Mouse (Mus musculus) common myeloid progenitor, adult 5-6 weeks (primary cell): ENCODE data around the gene Pdia2. TPM values are rescaled to one million over a fixed set of nuclear protein-coding genes. Genes with fewer than 3 reads are reported as not detected.

Source experiments
- ATAC-seq: replicated peaks from 2 replicates; pipeline ENCODE4 v1.8.0; 2016; ENCODE audit warnings: low read depth, mild to moderate bottlenecking, moderate TSS enrichment, inconsistent platforms; ENCODE audit not compliant: poor library complexity, severe bottlenecking
- total RNA-seq: library from RNA; stranded (forward); fragments of 200-1000, 187-1606 nt; gene quantifications from 2 replicates; pipeline ENCODE4 v1.2.3, GENCODE M21; 2017

Pdia2 gene
- total RNA-seq, result 3.9 and 5.7 TPM in 2 replicates

DNA sequence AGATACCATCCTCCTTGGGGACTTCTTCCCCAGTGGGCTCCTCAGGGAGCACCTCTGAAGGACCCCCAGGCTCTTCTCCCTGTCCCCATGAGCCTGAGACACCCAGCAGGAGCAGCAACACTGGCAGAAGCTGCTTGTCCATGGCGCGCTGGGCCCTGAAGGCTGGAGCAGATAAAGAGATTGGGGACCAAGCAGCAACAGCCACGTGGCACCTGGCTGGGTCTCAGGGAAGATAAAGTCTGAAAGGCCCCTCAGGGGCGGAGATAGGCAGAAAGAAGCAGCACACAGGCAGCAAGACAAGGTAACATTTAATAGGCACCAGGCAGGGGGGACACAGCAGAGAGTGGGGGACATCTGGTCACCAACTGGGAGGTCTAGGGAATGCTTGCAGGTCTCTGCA is at the start of gene Pdia2:
Gene Pdia2, minus strand, starts transcription at position 196 of the 400 bp plus-strand sequence.
- ATAC-seq, result no peak

DNA sequence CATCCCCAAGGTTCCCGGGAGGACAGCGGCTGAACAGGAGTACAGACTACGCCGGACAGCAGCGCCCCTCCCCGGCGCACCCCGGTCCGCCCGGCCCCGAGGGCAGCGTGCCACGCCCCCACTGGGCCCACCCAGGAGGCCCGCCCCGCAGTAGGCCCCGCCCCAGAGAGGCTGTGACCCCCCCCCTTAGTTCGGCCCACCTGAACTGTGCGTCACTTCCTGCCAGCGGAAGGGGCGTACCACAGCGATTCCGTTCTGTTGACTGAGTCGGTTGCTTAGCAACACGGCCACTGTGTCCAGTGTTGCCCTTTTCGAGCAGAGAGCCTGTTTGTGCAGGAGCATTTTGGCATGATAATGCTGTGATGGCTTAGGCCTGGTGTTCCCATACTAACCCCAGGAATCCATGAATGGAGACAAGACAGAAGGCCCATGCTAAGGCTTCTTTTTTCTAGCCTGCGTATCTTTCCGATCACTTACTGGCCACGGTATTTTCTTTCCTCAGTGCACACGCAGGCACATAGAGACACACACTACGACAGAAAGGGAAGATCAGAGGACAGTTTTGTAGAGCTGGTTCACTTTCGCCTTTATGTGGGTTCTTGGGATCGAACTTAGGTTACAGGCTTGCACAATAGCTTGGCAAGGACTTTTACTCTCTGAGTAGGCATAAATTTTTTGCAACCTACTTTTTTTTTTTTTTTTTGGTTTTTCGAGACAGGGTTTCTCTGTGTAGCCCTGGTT is 45.4 kb upstream of the Pdia2 start, which contains the start of gene Fam234a:
Gene Fam234a, minus strand, starts transcription at position 142 of the 741 bp plus-strand sequence.
- peak; percentile 84 for ATAC-seq

- peak; percentile 55 for ATAC-seq
Measured at GRCm38 (mm10) chr17:26243471-26244100, 44.7 kb upstream of the Pdia2 start.

DNA sequence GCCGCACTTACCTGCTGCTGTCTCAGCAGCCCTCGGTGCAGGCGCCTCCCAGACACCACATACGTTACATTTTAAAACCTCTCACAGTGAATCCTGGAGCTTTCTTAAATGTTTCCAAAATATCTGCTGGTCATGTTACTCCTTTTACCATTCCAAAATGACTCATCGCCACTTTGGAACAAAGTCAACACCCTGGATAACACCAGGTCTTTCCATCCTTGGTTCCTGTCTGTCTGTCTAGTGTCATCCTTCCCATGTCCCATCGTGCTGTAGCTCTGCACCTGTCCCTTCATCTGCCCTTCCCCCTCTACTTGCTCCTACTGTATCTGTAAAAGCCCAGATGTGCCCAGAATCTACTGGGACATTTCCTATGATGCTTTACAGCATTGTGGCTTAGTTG is 42.1 kb upstream of the Pdia2 start:
- no peak for ATAC-seq

- no peak for ATAC-seq
Measured at GRCm38 (mm10) chr17:26240120-26240790, 41.4 kb upstream of the Pdia2 start.

DNA sequence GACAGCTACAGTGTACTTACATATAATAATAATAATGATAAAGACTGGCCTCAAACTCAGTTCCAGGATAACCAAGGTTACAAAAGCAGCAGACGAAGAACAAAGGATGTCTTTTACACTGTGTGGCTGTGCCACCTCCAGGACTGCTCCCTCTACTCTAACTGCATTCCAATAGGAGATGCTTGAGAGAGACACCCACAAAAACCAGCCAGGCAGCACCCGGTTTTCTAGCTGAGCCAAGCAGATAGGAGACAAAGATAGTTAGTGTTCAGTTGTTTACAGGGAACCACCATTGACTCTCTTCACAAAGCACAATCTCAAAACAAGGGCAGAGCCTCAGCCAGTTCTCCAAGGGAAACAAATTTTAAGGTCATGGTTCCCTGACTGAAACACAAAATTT is 40.7 kb upstream of the Pdia2 start:
- ATAC-seq, result no peak

- ATAC-seq, result peak; percentile 17; the same call in 1 of the 2 replicates
Measured at GRCm38 (mm10) chr17:26237667-26238066, 38.8 kb upstream of the Pdia2 start.

DNA sequence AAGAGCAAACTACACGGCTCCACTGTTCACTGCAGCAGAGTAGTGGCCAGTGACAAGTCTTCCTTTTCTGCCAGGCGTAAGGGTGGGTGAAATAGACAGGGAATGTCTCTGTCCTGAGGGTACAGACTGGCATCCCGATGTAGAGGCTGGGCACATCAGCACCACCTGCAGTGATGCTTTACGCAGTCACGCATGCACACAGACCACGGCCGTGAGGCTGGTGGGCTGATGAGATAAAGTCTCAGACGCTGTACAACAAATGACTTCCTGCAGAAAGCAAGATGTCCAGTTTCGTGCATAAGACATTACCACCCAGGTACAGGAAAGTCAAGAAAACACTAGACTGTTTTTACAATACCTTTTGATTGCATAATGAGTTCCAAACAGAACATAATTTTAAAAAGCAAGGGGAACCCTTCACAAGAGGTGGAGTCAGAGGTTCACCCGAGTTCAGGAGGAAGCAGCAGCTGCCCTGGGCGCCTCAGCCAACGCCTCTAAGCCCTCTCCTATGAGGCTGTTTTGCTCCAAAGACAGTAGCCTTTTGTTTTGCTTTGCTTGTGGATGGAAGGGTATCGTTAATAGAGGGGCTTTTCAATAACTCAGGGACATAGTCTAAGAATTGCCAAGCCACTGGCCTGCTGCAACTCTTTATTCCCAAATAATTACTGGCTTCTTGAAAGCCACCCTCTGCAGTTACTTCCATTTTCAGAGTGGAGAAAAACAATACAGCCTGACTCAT is 36.4 kb upstream of the Pdia2 start:
- peak; percentile 34; the same call in 1 of the 2 replicates for ATAC-seq

DNA sequence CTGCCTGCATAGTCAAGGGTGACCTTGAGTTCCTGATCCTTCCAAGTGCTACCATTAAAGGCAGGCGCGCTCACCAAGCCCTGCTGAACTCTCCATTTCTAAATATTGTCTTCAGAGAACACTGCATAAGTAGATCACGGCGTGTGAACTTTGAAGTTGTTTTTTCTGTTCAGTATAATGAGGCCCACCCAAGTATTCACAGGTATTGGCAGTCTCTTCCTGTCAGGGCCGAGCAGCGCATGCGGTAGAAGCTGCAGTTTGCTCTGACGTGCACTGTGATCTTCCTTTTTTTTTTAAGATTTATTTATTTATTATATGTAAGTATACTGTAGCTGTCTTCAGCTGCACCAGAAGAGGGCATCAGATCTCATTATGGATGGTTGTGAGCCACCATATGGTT is 35.5 kb upstream of the Pdia2 start:
- ATAC-seq, result no peak

GRCm38 (mm10) chr17:26232863-26233262 is 34.0 kb upstream of the Pdia2 start:
- no peak for ATAC-seq

GRCm38 (mm10) chr17:26231156-26231555 is 32.3 kb upstream of the Pdia2 start:
- no peak for ATAC-seq

DNA sequence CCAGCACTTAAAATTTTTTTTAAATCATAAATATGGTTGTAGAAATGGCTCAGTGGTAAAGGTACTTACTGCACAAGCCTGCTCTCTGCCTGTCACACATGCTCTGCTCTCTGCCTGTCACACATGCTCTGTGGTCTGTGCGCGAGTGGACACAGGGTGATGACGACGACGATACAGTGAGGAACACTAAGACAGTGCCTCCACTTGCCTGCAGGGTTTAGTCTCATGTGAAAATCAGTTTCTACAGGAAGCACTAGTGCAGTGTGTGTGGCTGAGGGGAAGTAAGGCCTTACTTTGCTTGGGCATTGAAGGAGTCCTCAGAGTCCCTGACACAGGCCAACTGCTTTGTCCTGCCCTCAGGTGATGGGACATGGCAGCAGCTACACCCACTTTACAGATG is 30.9 kb upstream of the Pdia2 start:
- ATAC-seq, result peak; percentile 63; the same call in 1 of the 2 replicates

- no peak for ATAC-seq
Measured at GRCm38 (mm10) chr17:26225150-26225549, 26.3 kb upstream of the Pdia2 start.

GRCm38 (mm10) chr17:26221508-26221907 is 22.6 kb upstream of the Pdia2 start:
- ATAC-seq, result no peak

DNA sequence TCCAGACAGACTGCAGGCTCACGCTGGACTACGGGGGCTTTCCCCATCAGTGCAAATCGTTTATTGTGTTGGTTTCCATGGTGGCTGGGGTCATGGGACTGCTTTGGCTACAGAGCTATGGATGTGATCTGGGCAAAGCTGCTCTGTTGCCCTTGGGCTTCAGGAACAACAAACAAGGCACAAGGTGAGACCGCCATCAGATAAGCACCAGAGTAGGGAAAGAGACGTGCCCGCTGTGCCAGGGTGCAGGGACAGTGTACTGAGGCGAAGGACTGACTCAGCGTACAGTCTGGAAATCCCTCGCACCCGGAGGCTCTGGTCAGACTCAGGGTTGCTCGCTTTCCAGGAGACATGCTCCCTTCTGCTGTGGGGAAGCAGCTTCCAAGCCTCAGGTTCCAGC is 13.8 kb upstream of the Pdia2 start:
- no peak for ATAC-seq

DNA sequence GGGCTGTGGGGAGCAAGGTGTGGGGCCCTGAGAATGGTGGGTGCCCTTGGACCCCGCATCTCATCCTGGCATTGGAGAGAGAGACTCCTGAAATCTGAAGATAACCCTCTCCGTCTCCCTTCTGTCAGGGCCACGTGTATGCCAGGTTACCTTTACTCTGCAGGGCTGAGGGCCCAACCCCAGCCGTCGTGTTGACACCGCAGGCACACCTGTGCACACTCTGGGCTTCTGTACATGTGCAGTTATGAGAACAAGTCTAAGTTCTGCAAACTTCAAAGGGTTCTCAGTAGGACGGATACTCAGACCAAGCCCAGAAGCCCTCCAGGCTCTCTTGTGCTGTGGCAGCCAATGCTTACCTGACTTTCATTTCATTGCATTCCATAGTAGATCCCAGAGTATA is 13.4 kb upstream of the Pdia2 start:
- ATAC-seq, result no peak

GRCm38 (mm10) chr17:26207686-26208085 is 8.8 kb upstream of the Pdia2 start, which contains the start of gene Arhgdig:
TSS of gene Arhgdig (minus strand) at chr17:26207786.
- no peak for ATAC-seq

DNA sequence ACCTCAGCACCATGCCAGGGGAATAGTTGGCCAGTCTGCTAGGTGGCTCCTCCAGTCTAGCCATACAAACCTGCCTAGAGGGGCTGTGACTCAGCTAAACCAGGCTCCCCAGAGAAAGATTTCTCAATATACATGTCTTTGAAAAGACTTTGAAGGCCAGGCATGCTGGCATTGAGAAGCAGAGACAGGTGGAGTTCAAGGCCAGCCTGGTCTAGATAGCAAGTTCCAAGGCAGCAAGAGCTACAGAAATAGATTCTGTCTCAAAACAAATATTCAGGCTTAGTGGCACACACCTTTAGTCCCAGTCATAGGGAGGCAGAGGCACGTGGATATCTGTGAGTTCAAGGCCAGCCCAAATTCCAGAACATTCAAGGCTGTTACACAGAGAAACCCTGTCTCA is 7.5 kb upstream of the Pdia2 start:
- ATAC-seq, result no peak

GRCm38 (mm10) chr17:26204766-26205165 is 5.9 kb upstream of the Pdia2 start:
- ATAC-seq, result no peak

DNA sequence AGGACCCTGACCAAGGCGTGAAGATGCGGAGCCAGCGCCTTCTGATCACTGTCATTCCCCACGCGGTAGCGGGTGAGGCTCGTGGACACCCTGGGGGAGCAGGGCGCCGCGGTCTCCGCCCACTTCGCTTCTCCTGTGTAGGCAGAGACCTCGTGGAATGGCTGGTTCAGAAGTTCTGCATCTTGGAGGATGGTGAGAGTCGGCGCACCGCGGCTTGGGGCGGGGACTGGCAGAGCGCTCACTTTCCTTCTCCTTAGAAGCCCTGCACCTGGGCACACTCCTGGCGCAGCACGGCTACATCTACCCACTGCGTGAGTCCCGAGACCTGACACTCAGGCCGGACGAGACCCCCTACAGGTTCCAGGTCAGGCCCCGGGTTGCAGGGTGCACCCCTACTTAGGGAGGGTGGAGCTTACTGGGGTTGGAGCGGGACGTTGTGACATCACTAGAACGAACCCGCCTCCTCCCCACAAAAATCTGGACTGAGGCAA is 4.5 kb upstream of the Pdia2 start:
- peak; percentile 44; the same call in 1 of the 2 replicates for ATAC-seq
